Comparison of ENCODE assay signal across 8 mouse cellular contexts in genomic region chr10:76442178-76443088, GRCm38 (mm10). TPM values are rescaled to one million over a fixed set of nuclear protein-coding genes. Genes with fewer than 3 reads are reported as not detected.
A peak's percentile ranks its signal among the peaks of the same experiment; 100 is the strongest.
DNase-seq lines count a peak whose midpoint lies in the region; ATAC-seq and TF ChIP-seq lines count a peak whose summit lies in the region.

Pcnt (minus strand) TSS chr10:76442786.

- TF ChIP-seq CTCF in ES-Bruce4 (IDR thresholded peaks at IDR 0.05; ENCODE audit: low read depth, low read length): peak; percentile 54
- peak; percentile 88 for TF ChIP-seq CTCF in liver, postnatal 0 days (IDR thresholded peaks at IDR 0.05; ENCODE audit: low read depth)

- peak within 1 kb of the TSS; percentile 80 for H3K9ac ChIP-seq in ES-Bruce4 (ENCODE audit: low read depth, poor library complexity, severe bottlenecking)
- peak within 1 kb of the TSS; percentile 76 for H3K9ac ChIP-seq in forebrain, embryonic 13.5 days
- peak within 1 kb of the TSS; percentile 83 for H3K9ac ChIP-seq in liver, postnatal 0 days (replicated peaks)
- H3K9ac ChIP-seq in neural tube, embryonic 14.5 days (replicated peaks; ENCODE audit: low read depth, low read length): peak within 1 kb of the TSS; percentile 86

- ATAC-seq in cerebellum, adult (ENCODE audit: insufficient number of reproducible peaks, low FRiP score, low TSS enrichment): peak; percentile 96
- ATAC-seq in forebrain, embryonic 13.5 days: peak; percentile 99
- ATAC-seq in liver, postnatal 0 days: peak; percentile 98
- peak; percentile 99 for ATAC-seq in neural tube, embryonic 14.5 days (ENCODE audit: low read depth)

- peak; percentile 54 for TF ChIP-seq POLR2A in ES-Bruce4 (IDR thresholded peaks at IDR 0.05; ENCODE audit: insufficient read depth, low read length)

- H3K4me1 ChIP-seq in ES-Bruce4 (ENCODE audit: control insufficient read depth, insufficient read depth, low read length): peaks cover 3% of the 10 kb centered on the region
- peaks cover 19% of the 10 kb centered on the region for H3K4me1 ChIP-seq in forebrain, embryonic 13.5 days
- peaks cover 26% of the 10 kb centered on the region for H3K4me1 ChIP-seq in liver, postnatal 0 days (ENCODE audit: insufficient read depth)
- H3K4me1 ChIP-seq in neural tube, embryonic 14.5 days (ENCODE audit: control insufficient read depth, insufficient read depth, low read length): peaks cover 7% of the 10 kb centered on the region

- H3K4me2 ChIP-seq in forebrain, embryonic 13.5 days: peak within 1 kb of the TSS; percentile 78
- H3K4me2 ChIP-seq in liver, postnatal 0 days (ENCODE audit: low read depth, low read length): peak within 1 kb of the TSS; percentile 84
- peak within 1 kb of the TSS; percentile 84 for H3K4me2 ChIP-seq in neural tube, embryonic 14.5 days (ENCODE audit: low read depth, low read length)

- peaks cover 1% of the 10 kb centered on the region; the same call in 1 of the 2 replicates for H3K36me3 ChIP-seq in ES-Bruce4 (ENCODE audit: control insufficient read depth, insufficient read depth, low read length, poor library complexity, severe bottlenecking)
- H3K36me3 ChIP-seq in forebrain, embryonic 13.5 days (ENCODE audit: poor library complexity, severe bottlenecking): peaks cover 24% of the 10 kb centered on the region
- H3K36me3 ChIP-seq in liver, postnatal 0 days (replicated peaks; ENCODE audit: insufficient read depth, low read length): peaks cover 22% of the 10 kb centered on the region
- peaks cover 6% of the 10 kb centered on the region; the same call in 1 of the 2 replicates for H3K36me3 ChIP-seq in neural tube, embryonic 14.5 days (ENCODE audit: control insufficient read depth, insufficient read depth, low read length)

- H3K9me3 ChIP-seq in ES-Bruce4 (replicated peaks; ENCODE audit: control insufficient read depth, insufficient read depth, low read length, poor library complexity, severe bottlenecking): no peaks in the 10 kb centered on the region
- H3K9me3 ChIP-seq in forebrain, embryonic 13.5 days (replicated peaks): no peaks in the 10 kb centered on the region
- H3K9me3 ChIP-seq in liver, postnatal 0 days (ENCODE audit: low read length): no peaks in the 10 kb centered on the region
- H3K9me3 ChIP-seq in neural tube, embryonic 14.5 days (ENCODE audit: control insufficient read depth, low read length): no peaks in the 10 kb centered on the region

- peak within 1 kb of the TSS; percentile 81 for H3K4me3 ChIP-seq in ES-Bruce4 (ENCODE audit: low read depth, low read length)
- H3K4me3 ChIP-seq in forebrain, embryonic 13.5 days: peak within 1 kb of the TSS; percentile 63
- H3K4me3 ChIP-seq in liver, postnatal 0 days (ENCODE audit: low read depth, low read length): peak within 1 kb of the TSS; percentile 87
- H3K4me3 ChIP-seq in neural tube, embryonic 14.5 days (ENCODE audit: low read depth, low read length): peak within 1 kb of the TSS; percentile 92

- under 1% methylated on average over 78 of the region's 78 CpGs for WGBS in forebrain, embryonic 13.5 days
- WGBS in large intestine, adult 2 months: under 1% methylated on average over 78 of the region's 78 CpGs
- WGBS in liver, postnatal 0 days (ENCODE audit: insufficient replicate concordance): under 1% methylated on average over 78 of the region's 78 CpGs
- WGBS in neural tube, embryonic 14.5 days: 1% methylated on average over 69 of the region's 78 CpGs

- peak within 1 kb of the TSS; percentile 64 for H3K27ac ChIP-seq in ES-Bruce4 (ENCODE audit: insufficient read depth, low read length)
- peak within 1 kb of the TSS; percentile 91 for H3K27ac ChIP-seq in forebrain, embryonic 13.5 days
- peak within 1 kb of the TSS; percentile 99 for H3K27ac ChIP-seq in liver, postnatal 0 days (ENCODE audit: low read depth)
- peak within 1 kb of the TSS; percentile 94 for H3K27ac ChIP-seq in neural tube, embryonic 14.5 days (ENCODE audit: low read depth, low read length)

- H3K27me3 ChIP-seq in ES-Bruce4 (ENCODE audit: control insufficient read depth, insufficient read depth, low read length, poor library complexity, severe bottlenecking): no peaks in the 10 kb centered on the region
- H3K27me3 ChIP-seq in forebrain, embryonic 13.5 days: no peaks in the 10 kb centered on the region
- H3K27me3 ChIP-seq in liver, postnatal 0 days (ENCODE audit: insufficient read depth, low read length): no peaks in the 10 kb centered on the region
- H3K27me3 ChIP-seq in neural tube, embryonic 14.5 days (ENCODE audit: control insufficient read depth, insufficient read depth, low read length): no peaks in the 10 kb centered on the region

- intact Hi-C loops in heart, postnatal 10 days (cut with DNase I): loop anchor here (1.0 kb wide), 1 partner anchor 26 kb away; the partner anchor contains the start of gene Mcm3ap

- peak; percentile 98 for DNase-seq in heart, postnatal 10 days
- peak; percentile 90 for DNase-seq in large intestine, adult 2 months (ENCODE audit: low read depth, low spot score)
- peak; percentile 97 for DNase-seq in liver, postnatal 0 days
- DNase-seq in testis, postnatal 10 days (ENCODE audit: low spot score): peak; percentile 96

- TF ChIP-seq EP300 in ES-Bruce4 (IDR thresholded peaks at IDR 0.05; ENCODE audit: insufficient read depth, low read depth, low read length): no peak; the same call in 1 of the 2 replicates
- TF ChIP-seq EP300 in liver, postnatal 0 days (IDR thresholded peaks at IDR 0.05; ENCODE audit: low read depth): peak; percentile 59; the same call in 1 of the 2 replicates

RNA-seq across cellular contexts. Expression of gene Pcnt, which starts in this region (rescaled TPM):
- 42.2 and 47.0 TPM in 2 replicates for polyA plus RNA-seq in ES-Bruce4 (2011; ENCODE audit: insufficient read depth, insufficient read length, low read depth, missing spikeins)
- 14.8 and 15.0 TPM in 2 replicates for polyA plus RNA-seq in forebrain, embryonic 13.5 days (2015; fragmentation: Nextera tagmentation; extraction: Ambion mirVana)
- total RNA-seq in heart, postnatal 10 days (2021): 10 to 100 TPM; 30.0 to 36.4 TPM
- polyA plus RNA-seq in large intestine, adult 2 months (2012; rRNA removed): 13.1 and 17.0 TPM in 2 replicates
- 4.5 and 5.4 TPM in 2 replicates for polyA plus RNA-seq in liver, postnatal 0 days (2015; fragmentation: Nextera tagmentation; extraction: Ambion mirVana)
- 6.9 and 8.2 TPM in 2 replicates for polyA plus RNA-seq in neural tube, embryonic 14.5 days (2014; fragmentation: Nextera tagmentation; extraction: Ambion mirVana)

Comparison
In these comparisons a context has a peak if more than half of its experiments do, and no peak if none do; other contexts are left out.
1. Peak in every context shown above with its lines: DNase-seq, ATAC-seq, H3K4me3 ChIP-seq and H3K27ac ChIP-seq.